Mouse (Mus musculus): Measurements from ENCODE around the gene Lcn2.

DNA sequence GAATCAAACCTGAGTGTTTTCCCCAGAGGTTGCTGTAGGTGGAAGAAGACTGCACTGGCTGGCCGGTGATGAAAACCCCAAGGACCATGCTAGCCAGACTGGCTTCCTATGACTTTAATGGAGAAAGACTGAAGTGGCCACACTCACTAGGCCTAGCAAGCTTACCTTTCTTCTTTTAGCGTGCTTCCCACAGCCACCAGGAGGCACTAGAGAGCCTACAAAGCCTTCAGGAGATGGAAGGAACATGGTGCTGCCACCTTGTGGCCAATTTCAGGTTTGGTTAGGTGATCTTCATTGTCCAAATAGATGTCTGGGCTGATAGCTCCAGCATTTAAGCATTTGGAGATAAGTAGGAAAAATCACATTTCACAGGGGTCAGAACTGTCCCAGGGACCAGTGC, 16.6 kb upstream of the Lcn2 start:
- no peak for TF ChIP-seq FLI1 (IDR thresholded peaks at IDR 0.05; ENCODE audit: low read length)
- no peak for TF ChIP-seq GATA1 (IDR thresholded peaks at IDR 0.05; ENCODE audit: borderline replicate concordance, low read length)

All from megakaryocyte, embryonic 14.5 days (primary cell).